ENCODE assay signal across 15 mouse cellular contexts in genomic region chr8:35114031-35114430, GRCm38 (mm10).
A peak's percentile ranks its signal among the peaks of the same experiment; 100 is the strongest.
DNase-seq lines count a peak whose midpoint lies in the region; ATAC-seq lines count a peak whose summit lies in the region.
"Had no signal": no experiment of that assay in that cellular context is flagged by ENCODE, and none has a peak within 500 bp of the region (broad histone marks: within the 10 kb centered on the region; RNA-seq: fewer than 3 reads in every experiment).

No protein-coding gene starts in this region.

- H3K4me3 ChIP-seq in hindbrain, embryonic 12.5 days, result no peak overlapping the region
- no peak overlapping the region for H3K4me3 ChIP-seq in hindbrain, embryonic 14.5 days (replicated peaks; ENCODE audit: low read length)
- H3K4me3 ChIP-seq in hindbrain, embryonic 15.5 days, result no peak overlapping the region
- H3K4me3 ChIP-seq: kidney, embryonic 15.5 days; limb, embryonic 10.5 days; liver, embryonic 15.5 days; stomach, embryonic 15.5 days had no signal

- H3K27me3 ChIP-seq in hindbrain, embryonic 12.5 days, result no peaks in the 10 kb centered on the region
- no peaks in the 10 kb centered on the region for H3K27me3 ChIP-seq in hindbrain, embryonic 14.5 days (ENCODE audit: control insufficient read depth, insufficient read depth, low read length)
- H3K27me3 ChIP-seq in hindbrain, embryonic 15.5 days, result no peaks in the 10 kb centered on the region
- H3K27me3 ChIP-seq: kidney, embryonic 15.5 days; liver, embryonic 15.5 days; stomach, embryonic 15.5 days had no signal

- H3K9me3 ChIP-seq in hindbrain, embryonic 12.5 days (replicated peaks), result peaks cover 5% of the 10 kb centered on the region
- H3K9me3 ChIP-seq in hindbrain, embryonic 14.5 days (ENCODE audit: control insufficient read depth, low read length), result no peaks in the 10 kb centered on the region
- H3K9me3 ChIP-seq in hindbrain, embryonic 15.5 days, result no peaks in the 10 kb centered on the region
- H3K9me3 ChIP-seq: kidney, embryonic 15.5 days; limb, embryonic 10.5 days; liver, embryonic 15.5 days; stomach, embryonic 15.5 days had no signal

- WGBS in hindbrain, embryonic 12.5 days, result 73% methylated on average over 10 of the region's 10 CpGs
- WGBS in hindbrain, embryonic 14.5 days, result 64% methylated on average over 10 of the region's 10 CpGs
- 65% methylated on average over 10 of the region's 10 CpGs for WGBS in hindbrain, embryonic 15.5 days

- 0 out of 2 replicates have a peak, but pooled peaks have one; percentile 35 for ATAC-seq in hindbrain, embryonic 12.5 days (ENCODE audit: low FRiP score)
- no peak for ATAC-seq in hindbrain, embryonic 14.5 days (ENCODE audit: low FRiP score)
- 0 out of 2 replicates have a peak, but pooled peaks have one; percentile 27 for ATAC-seq in hindbrain, embryonic 15.5 days (ENCODE audit: low FRiP score, low read depth)
- ATAC-seq: forebrain, embryonic 16.5 days had no signal

- no peak overlapping the region for H3K9ac ChIP-seq in hindbrain, embryonic 12.5 days
- no peak overlapping the region for H3K9ac ChIP-seq in hindbrain, embryonic 14.5 days
- no peak overlapping the region for H3K9ac ChIP-seq in hindbrain, embryonic 15.5 days
- H3K9ac ChIP-seq: kidney, embryonic 15.5 days; liver, embryonic 15.5 days; stomach, embryonic 15.5 days had no signal

- H3K4me1 ChIP-seq in hindbrain, embryonic 12.5 days, result peaks cover 3% of the 10 kb centered on the region; the same call in 1 of the 2 replicates
- no peaks in the 10 kb centered on the region for H3K4me1 ChIP-seq in hindbrain, embryonic 14.5 days (replicated peaks; ENCODE audit: control insufficient read depth, insufficient read depth, low read length)
- no peaks in the 10 kb centered on the region for H3K4me1 ChIP-seq in hindbrain, embryonic 15.5 days (replicated peaks)
- H3K4me1 ChIP-seq: kidney, embryonic 15.5 days; limb, embryonic 10.5 days; liver, embryonic 15.5 days; stomach, embryonic 15.5 days had no signal

- H3K4me2 ChIP-seq in hindbrain, embryonic 12.5 days (replicated peaks), result no peak overlapping the region
- H3K4me2 ChIP-seq in hindbrain, embryonic 14.5 days (replicated peaks), result no peak overlapping the region
- no peak overlapping the region for H3K4me2 ChIP-seq in hindbrain, embryonic 15.5 days
- H3K4me2 ChIP-seq: kidney, embryonic 15.5 days; liver, embryonic 15.5 days; stomach, embryonic 15.5 days had no signal

- DNase-seq in hindbrain, embryonic 14.5 days (ENCODE audit: low spot score), result no peak
- DNase-seq in 3T3-L1 (ENCODE audit: low read depth, low spot score) (peak; percentile 88), NIH3T3 (ENCODE audit: low read depth) (peak; percentile 8)
- DNase-seq in spleen, postnatal 14 days (ENCODE audit: low spot score in 2 of 2), result no peak
- no peak for DNase-seq in thymus, postnatal 36 days
- DNase-seq: adrenal gland, postnatal 36 days; cerebellum, postnatal 36 days; layer of hippocampus, adult 9-11 months had no signal

- no peak overlapping the region for H3K27ac ChIP-seq in hindbrain, embryonic 12.5 days
- no peak overlapping the region for H3K27ac ChIP-seq in hindbrain, embryonic 14.5 days
- H3K27ac ChIP-seq in hindbrain, embryonic 15.5 days (replicated peaks), result no peak overlapping the region
- H3K27ac ChIP-seq: kidney, embryonic 15.5 days; limb, embryonic 10.5 days; liver, embryonic 15.5 days; stomach, embryonic 15.5 days had no signal

- H3K36me3 ChIP-seq in hindbrain, embryonic 12.5 days, result no peaks in the 10 kb centered on the region
- no peaks in the 10 kb centered on the region for H3K36me3 ChIP-seq in hindbrain, embryonic 14.5 days (replicated peaks; ENCODE audit: control insufficient read depth, insufficient read depth)
- no peaks in the 10 kb centered on the region for H3K36me3 ChIP-seq in hindbrain, embryonic 15.5 days
- H3K36me3 ChIP-seq: kidney, embryonic 15.5 days; limb, embryonic 10.5 days; liver, embryonic 15.5 days; stomach, embryonic 15.5 days had no signal

Comparison
In these comparisons a context has a peak if more than half of its experiments do, and no peak if none do; other contexts are left out.
1. DNase-seq: peak in 3T3-L1 (single experiment) and NIH3T3 (single experiment); none in hindbrain, embryonic 14.5 days (single experiment), spleen, postnatal 14 days (0 of 2) and thymus, postnatal 36 days (0 of 2).